Mouse (Mus musculus) embryonic facial prominence, embryonic 11.5 days (tissue): Measurements from ENCODE around the gene Anp32e. TPM values are rescaled to one million over a fixed set of nuclear protein-coding genes. Genes with fewer than 3 reads are reported as not detected.
A peak's percentile ranks its signal among the peaks of the same experiment; 100 is the strongest.
"Not testable (repeated sequence)": the region's sequence is repeated elsewhere in the genome, so short reads cannot be mapped to it uniquely, and the experiment has no call there.

Experiments
- ATAC-seq: fragments of 200-750 bp; cut with Nextera tagmentation; replicated peaks from 2 replicates; pipeline ENCODE4 v1.8.0; 2017; ENCODE audit warnings: low read depth; ENCODE audit not compliant: insufficient number of reproducible peaks, low FRiP score, low TSS enrichment
- DNase-seq: peaks from one replicate; pipeline ENCODE4 v3.0.0-alpha.2; 2015; ENCODE audit warnings: low spot score
- H3K27ac ChIP-seq: fragments of 300-500 bp; sonication (generic); replicated peaks from 2 replicates; pipeline ENCODE4 v1.5.1; 2014; ENCODE audit warnings: mild to moderate bottlenecking, low read depth, low read length, control low read depth
- H3K27me3 ChIP-seq: fragments of 300-500 bp; sonication (generic); 2 replicates; pipeline ENCODE4 v1.6.1; 2014; ENCODE audit warnings: mild to moderate bottlenecking, low read length, moderate library complexity, mixed read lengths; ENCODE audit not compliant: control insufficient read depth, insufficient read depth
- H3K36me3 ChIP-seq: fragments of 300-500 bp; sonication (generic); replicated peaks from 2 replicates; pipeline ENCODE4 v1.6.1; 2014; ENCODE audit warnings: low read depth, mild to moderate bottlenecking, low read length, moderate library complexity, mixed read lengths; ENCODE audit not compliant: control insufficient read depth, insufficient read depth
- H3K4me1 ChIP-seq: fragments of 300-500 bp; sonication (generic); 2 replicates; pipeline ENCODE4 v1.6.1; 2014; ENCODE audit warnings: low read length, mixed read lengths; ENCODE audit not compliant: control insufficient read depth, insufficient read depth
- H3K4me2 ChIP-seq: fragments of 300-500 bp; sonication (generic); 2 replicates; pipeline ENCODE4 v1.6.1; 2014; ENCODE audit warnings: low read depth, mild to moderate bottlenecking, control low read depth, low read length, moderate library complexity
- H3K4me3 ChIP-seq: fragments of 300-500 bp; sonication (generic); 2 replicates; pipeline ENCODE4 v1.5.1; 2014; ENCODE audit warnings: low read depth, low read length, control low read depth
- H3K9ac ChIP-seq: fragments of 300-500 bp; sonication (generic); replicated peaks from 2 replicates; pipeline ENCODE4 v1.6.1; 2014; ENCODE audit warnings: mild to moderate bottlenecking, control low read depth, low read length
- H3K9me3 ChIP-seq: fragments of 300-500 bp; sonication (generic); replicated peaks from 2 replicates; pipeline ENCODE4 v1.6.1; 2016; ENCODE audit warnings: mild to moderate bottlenecking, low read length, inconsistent platforms, mixed read lengths; ENCODE audit not compliant: control insufficient read depth
- WGBS: fragments of 180-500 bp; shearing (Covaris S2); extraction: QIAGEN DNeasy Blood & Tissue Kit; methylation state at CpG from one replicate; pipeline ENCODE4 v1.1.7; 2014; 5-methylcytosine and 5-hydroxymethylcytosine counted together
- polyA plus RNA-seq: library from polyadenylated mRNA; unstranded; fragments of >200 nt; fragmentation: Nextera tagmentation; extraction: Ambion mirVana; gene quantifications from 2 replicates; pipeline ENCODE4 v1.2.1, GENCODE M21; 2014

The Anp32e gene
- polyA plus RNA-seq, 1 experiment from 2014 or later, result 128 TPM

GRCm38 (mm10) chr3:95972873-95973634 is 44.0 kb downstream of the Anp32e start:
- peak overlapping the region; percentile 22 for H3K9ac ChIP-seq
- no peaks in the 10 kb centered on the region for H3K9me3 ChIP-seq
- H3K27me3 ChIP-seq, result no peaks in the 10 kb centered on the region
- 1% methylated on average over 34 of the region's 34 CpGs for WGBS
- H3K4me3 ChIP-seq, result peak overlapping the region; percentile 1; the same call in 1 of the 2 replicates
- peak overlapping the region; percentile 46 for H3K4me2 ChIP-seq
- no peaks in the 10 kb centered on the region for H3K36me3 ChIP-seq
- H3K27ac ChIP-seq, result no peak overlapping the region
- DNase-seq (peak; percentile 69), ATAC-seq (peak; percentile 93)
- H3K4me1 ChIP-seq, result no peaks in the 10 kb centered on the region

- Histone ChIP-seq H3K27ac (no peak overlapping the region), H3K4me1 (no peaks in the 10 kb centered on the region), H3K27me3 (no peaks in the 10 kb centered on the region), H3K4me3 (no peak overlapping the region), H3K4me2 (no peak overlapping the region), H3K9ac (no peak overlapping the region), H3K36me3 (no peaks in the 10 kb centered on the region), H3K9me3 (no peaks in the 10 kb centered on the region)
- WGBS, result 57% methylated on average over 3 of the region's 3 CpGs
- ATAC-seq (no peak), DNase-seq (no peak)
Measured at GRCm38 (mm10) chr3:95977079-95977478, 48.0 kb downstream of the Anp32e start.

- not testable (repeated sequence) for H3K27ac ChIP-seq, H3K4me2 ChIP-seq, DNase-seq, H3K27me3 ChIP-seq, H3K36me3 ChIP-seq, H3K4me1 ChIP-seq, ATAC-seq, H3K9ac ChIP-seq, H3K9me3 ChIP-seq, H3K4me3 ChIP-seq
- 96% methylated on average over 6 of the region's 7 CpGs for WGBS
Measured at GRCm38 (mm10) chr3:95977587-95977986, 48.5 kb downstream of the Anp32e start.

GRCm38 (mm10) chr3:95978265-95978664 is 49.2 kb downstream of the Anp32e start:
- H3K9ac ChIP-seq, result no peak overlapping the region
- no peak overlapping the region for H3K4me2 ChIP-seq
- no peak overlapping the region for H3K4me3 ChIP-seq
- WGBS, result 89% methylated on average over 9 of the region's 9 CpGs
- no peak for DNase-seq
- no peaks in the 10 kb centered on the region for H3K4me1 ChIP-seq
- no peak for ATAC-seq
- H3K36me3 ChIP-seq, result no peaks in the 10 kb centered on the region
- H3K27me3 ChIP-seq, result no peaks in the 10 kb centered on the region
- H3K27ac ChIP-seq, result no peak overlapping the region
- no peaks in the 10 kb centered on the region for H3K9me3 ChIP-seq

GRCm38 (mm10) chr3:95980276-95980970 is 51.4 kb downstream of the Anp32e start:
- H3K9me3 ChIP-seq, result no peaks in the 10 kb centered on the region
- no peaks in the 10 kb centered on the region; the same call in 1 of the 2 replicates for H3K4me1 ChIP-seq
- H3K27me3 ChIP-seq, result no peaks in the 10 kb centered on the region
- no peak for ATAC-seq
- no peak overlapping the region for H3K27ac ChIP-seq
- H3K36me3 ChIP-seq, result no peaks in the 10 kb centered on the region
- no peak overlapping the region for H3K4me2 ChIP-seq
- no peak for DNase-seq
- no peak overlapping the region for H3K9ac ChIP-seq
- no peak overlapping the region for H3K4me3 ChIP-seq
- 80% methylated on average over 12 of the region's 12 CpGs for WGBS

- no peaks in the 10 kb centered on the region for H3K9me3 ChIP-seq
- H3K4me2 ChIP-seq, result no peak overlapping the region
- no peaks in the 10 kb centered on the region for H3K36me3 ChIP-seq
- ATAC-seq (no peak), DNase-seq (no peak)
- 85% methylated on average over 4 of the region's 4 CpGs for WGBS
- H3K27me3 ChIP-seq, result no peaks in the 10 kb centered on the region
- no peak overlapping the region for H3K4me3 ChIP-seq
- no peak overlapping the region for H3K9ac ChIP-seq
- no peak overlapping the region for H3K27ac ChIP-seq
- H3K4me1 ChIP-seq, result peaks cover 3% of the 10 kb centered on the region
Measured at GRCm38 (mm10) chr3:95982129-95982528, 53.1 kb downstream of the Anp32e start.

GRCm38 (mm10) chr3:95985209-95986000 is 56.4 kb downstream of the Anp32e start:
- Histone ChIP-seq H3K27me3 (no peaks in the 10 kb centered on the region), H3K4me3 (peak overlapping the region; percentile 17), H3K36me3 (peaks cover 18% of the 10 kb centered on the region), H3K4me2 (peak overlapping the region; percentile 34), H3K27ac (peak overlapping the region; percentile 91), H3K9me3 (no peaks in the 10 kb centered on the region), H3K4me1 (peaks cover 3% of the 10 kb centered on the region), H3K9ac (peak overlapping the region; percentile 56)
- DNase-seq (peak; percentile 89), ATAC-seq (peak; percentile 90)
- WGBS, result 3% methylated on average over 12 of the region's 12 CpGs
